Mouse (Mus musculus) intestine, embryonic 16.5 days (tissue): Measurements from ENCODE around the gene Olfr1002. TPM values are rescaled to one million over a fixed set of nuclear protein-coding genes. Genes with fewer than 3 reads are reported as not detected.
"Not testable (repeated sequence)": the region's sequence is repeated elsewhere in the genome, so short reads cannot be mapped to it uniquely, and the experiment has no call there.

Source experiments
- ATAC-seq: fragments of 200-750 bp; cut with Nextera tagmentation; 2 replicates; pipeline ENCODE4 v1.8.0; 2017; ENCODE audit warnings: moderate TSS enrichment, moderate library complexity
- H3K27ac ChIP-seq: fragments of 300-500 bp; sonication (generic); 2 replicates; pipeline ENCODE4 v1.5.1; 2014; ENCODE audit warnings: mild to moderate bottlenecking, low read length
- H3K27me3 ChIP-seq: fragments of 300-500 bp; sonication (generic); replicated peaks from 2 replicates; pipeline ENCODE4 v1.6.1; 2014; ENCODE audit warnings: low read length, control low read depth, mixed read lengths; ENCODE audit not compliant: control insufficient read depth, insufficient read depth
- H3K36me3 ChIP-seq: fragments of 300-500 bp; sonication (generic); 2 replicates; pipeline ENCODE4 v1.6.1; 2014; ENCODE audit warnings: low read length, control low read depth; ENCODE audit not compliant: control insufficient read depth, insufficient read depth
- H3K4me1 ChIP-seq: fragments of 300-500 bp; sonication (generic); 2 replicates; pipeline ENCODE4 v1.6.1; 2014; ENCODE audit warnings: low read length, control low read depth, mixed read lengths; ENCODE audit not compliant: control insufficient read depth, insufficient read depth
- H3K4me2 ChIP-seq: fragments of 300-500 bp; sonication (generic); 2 replicates; pipeline ENCODE4 v1.6.1; 2014; ENCODE audit warnings: low read depth, low read length, control low read depth
- H3K4me3 ChIP-seq: fragments of 300-500 bp; sonication (generic); 2 replicates; pipeline ENCODE4 v1.5.1; 2014; ENCODE audit warnings: mild to moderate bottlenecking, low read length
- H3K9ac ChIP-seq: fragments of 300-500 bp; sonication (generic); 2 replicates; pipeline ENCODE4 v1.6.1; 2014; ENCODE audit warnings: low read depth, low read length
- H3K9me3 ChIP-seq: fragments of 300-500 bp; sonication (generic); 2 replicates; pipeline ENCODE4 v1.6.1; 2016; ENCODE audit warnings: low read length, control low read depth; ENCODE audit not compliant: control insufficient read depth
- WGBS: fragments of 180-500 bp; shearing (Covaris S2); extraction: QIAGEN DNeasy Blood & Tissue Kit; methylation state at CpG from one replicate; pipeline ENCODE4 v1.1.7; 2014; 5-methylcytosine and 5-hydroxymethylcytosine counted together
- polyA plus RNA-seq: library from polyadenylated mRNA; unstranded; fragments of >200 nt; fragmentation: Nextera tagmentation; extraction: Ambion mirVana; gene quantifications from 2 replicates; pipeline ENCODE4 v1.2.1, GENCODE M21; 2015

The Olfr1002 gene
- polyA plus RNA-seq = not detected in 2 replicates

- Histone ChIP-seq H3K4me2 (no peak within 1 kb of the TSS), H3K4me1 (no peaks in the 10 kb centered on the region), H3K9me3 (no peaks in the 10 kb centered on the region), H3K27ac (no peak within 1 kb of the TSS), H3K9ac (no peak within 1 kb of the TSS), H3K36me3 (no peaks in the 10 kb centered on the region), H3K4me3 (no peak within 1 kb of the TSS), H3K27me3 (no peaks in the 10 kb centered on the region)
- no peak for ATAC-seq
- 85% methylated on average over 1 of the region's 1 CpGs for WGBS
Observed at GRCm38 (mm10) chr2:85650604-85651003, at the start of gene Olfr1002. TSS of gene Olfr1002 (minus strand) at chr2:85650704.

GRCm38 (mm10) chr2:85689131-85689530, 38.6 kb upstream of the Olfr1002 start, which contains the start of gene Olfr1008:
TSS of gene Olfr1008 (plus strand) at chr2:85689431.
- H3K9ac ChIP-seq = no peak within 1 kb of the TSS
- no peaks in the 10 kb centered on the region for H3K36me3 ChIP-seq
- no peak within 1 kb of the TSS for H3K4me3 ChIP-seq
- ATAC-seq = no peak
- H3K27me3 ChIP-seq = no peaks in the 10 kb centered on the region
- H3K4me2 ChIP-seq = no peak within 1 kb of the TSS
- H3K4me1 ChIP-seq = no peaks in the 10 kb centered on the region
- H3K9me3 ChIP-seq = no peaks in the 10 kb centered on the region
- no peak within 1 kb of the TSS for H3K27ac ChIP-seq

GRCm38 (mm10) chr2:85678667-85679066, 28.2 kb upstream of the Olfr1002 start, which contains the start of gene Olfr1006:
TSS of gene Olfr1006 (minus strand) at chr2:85678767.
- no peak within 1 kb of the TSS for H3K4me3 ChIP-seq
- H3K9me3 ChIP-seq = no peaks in the 10 kb centered on the region
- no peaks in the 10 kb centered on the region for H3K27me3 ChIP-seq
- H3K4me1 ChIP-seq = no peaks in the 10 kb centered on the region
- H3K36me3 ChIP-seq = no peaks in the 10 kb centered on the region
- H3K27ac ChIP-seq = no peak within 1 kb of the TSS
- H3K4me2 ChIP-seq = no peak within 1 kb of the TSS
- no peak for ATAC-seq
- no peak within 1 kb of the TSS for H3K9ac ChIP-seq

- H3K9ac ChIP-seq, H3K4me1 ChIP-seq, H3K4me2 ChIP-seq, H3K9me3 ChIP-seq, H3K27me3 ChIP-seq, H3K36me3 ChIP-seq, ATAC-seq, H3K27ac ChIP-seq, H3K4me3 ChIP-seq: not testable (repeated sequence)
Observed at GRCm38 (mm10) chr2:85664355-85664754, 13.9 kb upstream of the Olfr1002 start, which contains the start of gene Olfr154. TSS of gene Olfr154 (minus strand) at chr2:85664455.

- WGBS = 65% methylated on average over 1 of the region's 1 CpGs
- no peak for ATAC-seq
- Histone ChIP-seq H3K27me3 (no peaks in the 10 kb centered on the region), H3K4me2 (no peak within 1 kb of the TSS), H3K4me1 (no peaks in the 10 kb centered on the region), H3K9ac (no peak within 1 kb of the TSS), H3K4me3 (no peak within 1 kb of the TSS), H3K9me3 (no peaks in the 10 kb centered on the region), H3K27ac (no peak within 1 kb of the TSS), H3K36me3 (no peaks in the 10 kb centered on the region)
Observed at GRCm38 (mm10) chr2:85611803-85612202, 38.7 kb downstream of the Olfr1002 start, which contains the start of gene Olfr1000. TSS of gene Olfr1000 (minus strand) at chr2:85611903.

Other genes with a start within 250 kb of the Olfr1002 start
- gene Olfr992, start 241.2 kb downstream of the Olfr1002 start, polyA plus RNA-seq = not detected in 2 replicates
- gene Olfr993, start 235.8 kb downstream of the Olfr1002 start, polyA plus RNA-seq = not detected in 2 replicates
- not detected in 2 replicates for gene Olfr994, start 214.3 kb downstream of the Olfr1002 start, polyA plus RNA-seq
- gene Olfr995, start 207.1 kb downstream of the Olfr1002 start, polyA plus RNA-seq = not detected in 2 replicates
- 0.09 TPM in 1 of 2 replicates, not detected in the other for gene 4833423E24Rik, start 131.7 kb downstream of the Olfr1002 start, polyA plus RNA-seq
- gene Olfr996, start 71.5 kb downstream of the Olfr1002 start, polyA plus RNA-seq = not detected in 2 replicates
- gene Olfr998, start 61.8 kb downstream of the Olfr1002 start, polyA plus RNA-seq = not detected in 2 replicates
- gene Olfr1000, start 38.8 kb downstream of the Olfr1002 start, polyA plus RNA-seq = not detected in 2 replicates
- not detected in 2 replicates for gene Olfr154, start 13.8 kb upstream of the Olfr1002 start, polyA plus RNA-seq
- not detected in 2 replicates for gene Olfr1006, start 28.1 kb upstream of the Olfr1002 start, polyA plus RNA-seq
- gene Olfr1008, start 38.7 kb upstream of the Olfr1002 start, polyA plus RNA-seq = not detected in 2 replicates
- gene Olfr1009, start 64.7 kb upstream of the Olfr1002 start, polyA plus RNA-seq = not detected in 2 replicates
- gene Olfr1012, start 112.1 kb upstream of the Olfr1002 start, polyA plus RNA-seq = not detected in 2 replicates
- not detected in 2 replicates for gene Olfr1013, start 116.4 kb upstream of the Olfr1002 start, polyA plus RNA-seq
- not detected in 2 replicates for gene Olfr1014, start 122.0 kb upstream of the Olfr1002 start, polyA plus RNA-seq
- not detected in 2 replicates for gene Olfr1015, start 131.3 kb upstream of the Olfr1002 start, polyA plus RNA-seq
- not detected in 2 replicates for gene Olfr1016, start 151.8 kb upstream of the Olfr1002 start, polyA plus RNA-seq
- gene Olfr1018, start 167.8 kb upstream of the Olfr1002 start, polyA plus RNA-seq = not detected in 2 replicates
- gene Olfr1019, start 194.8 kb upstream of the Olfr1002 start, polyA plus RNA-seq = not detected in 2 replicates
- gene Olfr1020, start 196.3 kb upstream of the Olfr1002 start, polyA plus RNA-seq = not detected in 2 replicates
- gene Olfr1022, start 217.9 kb upstream of the Olfr1002 start, polyA plus RNA-seq = not detected in 2 replicates
- gene Olfr1023, start 234.9 kb upstream of the Olfr1002 start, polyA plus RNA-seq = not detected in 2 replicates